Mouse (Mus musculus) splenic B cell, adult 2 months (primary cell): ENCODE results near the gene Qrsl1.
A peak's percentile ranks its signal among the peaks of the same experiment; 100 is the strongest.

ENCODE experiments used
- DNase-seq: peaks from one replicate; pipeline ENCODE4 v3.0.0-alpha.2; 2011; ENCODE audit warnings: low read depth, low spot score
- H3K27me3 ChIP-seq: 2 replicates; pipeline ENCODE4 v1.6.1; 2012; ENCODE audit warnings: mild to moderate bottlenecking, low read length, moderate library complexity, mixed read lengths; ENCODE audit not compliant: control insufficient read depth, poor library complexity, insufficient read depth, severe bottlenecking
- H3K36me3 ChIP-seq: 2 replicates; pipeline ENCODE4 v1.6.1; 2012; ENCODE audit warnings: mild to moderate bottlenecking, low read length, moderate library complexity, mixed read lengths; ENCODE audit not compliant: control insufficient read depth, poor library complexity, insufficient read depth, severe bottlenecking

Qrsl1 gene

DNA sequence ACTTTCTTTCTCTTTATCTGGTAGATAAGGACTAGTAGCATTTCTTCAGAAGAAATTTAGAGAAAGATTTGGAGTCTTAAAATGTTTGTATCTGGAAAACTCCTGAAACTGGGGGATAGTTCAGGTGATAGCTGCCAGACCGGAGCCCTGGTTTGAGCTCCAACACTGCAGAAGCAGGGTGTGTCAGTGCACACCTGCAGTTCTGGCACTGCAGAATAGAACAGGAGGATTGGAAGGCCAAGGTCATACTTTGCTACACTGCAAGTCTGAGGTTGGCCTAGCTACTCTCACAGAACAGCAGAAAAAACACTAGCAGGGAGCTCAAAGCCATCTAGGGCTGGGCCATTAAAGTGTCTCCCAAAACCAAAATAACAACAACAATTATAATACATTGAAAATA, 3.0 kb upstream of the Qrsl1 start:
- DNase-seq: no peak
- no peaks in the 10 kb centered on the region for H3K36me3 ChIP-seq
- H3K27me3 ChIP-seq: no peaks in the 10 kb centered on the region

DNA sequence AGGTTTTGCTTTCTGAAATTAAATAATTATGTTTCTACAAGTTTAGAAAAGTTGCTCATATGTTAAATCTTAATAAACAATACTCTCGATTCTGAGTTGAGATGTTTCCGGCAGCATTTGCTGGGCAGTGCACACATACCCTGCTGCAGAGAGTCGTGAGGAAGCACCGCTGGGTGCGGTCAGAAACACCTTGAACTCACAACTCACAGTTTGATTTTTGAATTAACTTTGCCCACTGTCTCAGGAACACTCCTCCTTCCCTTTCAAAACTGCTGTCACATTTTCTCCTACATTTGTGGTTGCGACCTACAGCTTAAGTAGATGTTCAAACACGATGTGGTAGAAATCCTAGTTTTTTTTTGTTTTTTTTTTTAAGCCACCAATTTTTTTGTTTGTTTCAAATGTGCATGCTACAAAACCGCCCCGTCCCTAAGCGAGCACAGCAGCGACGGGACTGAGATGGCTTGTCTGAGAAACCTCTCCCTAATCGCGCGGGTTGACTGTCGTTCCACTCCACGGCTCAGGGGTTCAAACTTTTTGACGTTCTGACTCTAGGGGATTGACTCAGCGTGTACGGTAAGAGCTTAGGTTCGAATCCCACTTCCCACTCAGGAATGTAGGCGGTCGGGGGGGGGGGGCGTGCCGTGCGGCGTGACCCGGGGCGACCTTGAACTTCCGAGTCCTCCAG, 518 bp downstream of the Qrsl1 start:
- Histone ChIP-seq H3K27me3 (no peaks in the 10 kb centered on the region), H3K36me3 (no peaks in the 10 kb centered on the region)
- DNase-seq: peak; percentile 27

- peak; percentile 40 for DNase-seq
- Histone ChIP-seq H3K36me3 (peaks cover under 1% of the 10 kb centered on the region; the same call in 1 of the 2 replicates), H3K27me3 (no peaks in the 10 kb centered on the region)
These were observed 3.3 kb downstream of the Qrsl1 start for GRCm38 (mm10) chr10:43898276-43898675.

DNA sequence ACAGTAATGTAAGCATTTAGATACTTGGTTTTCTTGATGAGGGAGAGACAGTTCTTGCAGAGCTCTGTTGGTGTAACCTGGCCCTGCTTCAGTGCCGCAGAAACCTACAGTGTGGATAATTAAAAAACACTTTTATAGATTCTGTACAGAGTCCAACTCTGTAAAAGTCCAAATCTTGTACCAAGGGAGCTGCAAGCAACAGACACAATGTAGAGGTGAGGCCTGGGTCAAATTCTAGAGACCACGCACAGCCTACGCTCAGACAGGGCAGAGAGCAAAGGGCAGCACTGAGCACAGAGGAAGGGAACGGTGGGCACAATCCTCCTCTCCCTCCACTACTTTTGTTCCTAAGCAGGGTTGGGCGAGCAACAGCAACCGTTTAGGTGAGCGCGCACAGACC, 5.5 kb downstream of the Qrsl1 start:
- no peaks in the 10 kb centered on the region for H3K27me3 ChIP-seq
- DNase-seq: no peak

GRCm38 (mm10) chr10:43892971-43893370, 8.6 kb downstream of the Qrsl1 start:
- DNase-seq: no peak
- H3K27me3 ChIP-seq: no peaks in the 10 kb centered on the region
- peaks cover 10% of the 10 kb centered on the region for H3K36me3 ChIP-seq

More for the DNA sequence above, 5.5 kb downstream of the Qrsl1 start:
- H3K36me3 ChIP-seq: peaks cover 3% of the 10 kb centered on the region; the same call in 1 of the 2 replicates

- H3K27me3 ChIP-seq: no peaks in the 10 kb centered on the region
- no peak for DNase-seq
- H3K36me3 ChIP-seq: peaks cover 27% of the 10 kb centered on the region
These were observed 12.6 kb downstream of the Qrsl1 start for GRCm38 (mm10) chr10:43888976-43889375.

GRCm38 (mm10) chr10:43887676-43888075, 13.9 kb downstream of the Qrsl1 start:
- Histone ChIP-seq H3K27me3 (no peaks in the 10 kb centered on the region), H3K36me3 (peaks cover 24% of the 10 kb centered on the region)
- DNase-seq: no peak

DNA sequence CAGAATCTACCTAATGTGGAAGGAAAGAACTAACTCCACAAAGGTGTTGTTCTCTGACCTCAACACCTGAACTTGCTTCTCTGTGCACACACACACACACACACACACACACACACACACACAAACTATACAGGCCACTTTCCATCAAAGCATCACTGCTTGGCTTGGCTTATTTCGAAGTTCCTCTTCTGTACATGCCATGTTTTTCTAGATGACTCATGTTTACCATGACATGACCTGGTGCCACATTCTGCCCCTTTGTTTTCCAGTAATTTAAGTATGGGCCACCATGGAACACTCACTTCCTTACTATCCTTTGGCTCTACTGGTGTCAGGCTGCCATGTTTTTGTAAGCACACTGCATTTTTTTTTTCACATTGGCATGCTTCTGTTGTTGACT, 30.1 kb downstream of the Qrsl1 start:
- peak; percentile 59 for DNase-seq
- H3K27me3 ChIP-seq: no peaks in the 10 kb centered on the region
- peaks cover 2% of the 10 kb centered on the region; the same call in 1 of the 2 replicates for H3K36me3 ChIP-seq

GRCm38 (mm10) chr10:43870752-43871151, 30.8 kb downstream of the Qrsl1 start:
- Histone ChIP-seq H3K27me3 (no peaks in the 10 kb centered on the region), H3K36me3 (peaks cover 2% of the 10 kb centered on the region; the same call in 1 of the 2 replicates)
- peak; percentile 67 for DNase-seq

GRCm38 (mm10) chr10:43856351-43856750, 45.2 kb downstream of the Qrsl1 start:
- Histone ChIP-seq H3K36me3 (no peaks in the 10 kb centered on the region), H3K27me3 (no peaks in the 10 kb centered on the region)
- DNase-seq: no peak

GRCm38 (mm10) chr10:43855916-43856315, 45.6 kb downstream of the Qrsl1 start:
- H3K36me3 ChIP-seq: no peaks in the 10 kb centered on the region
- DNase-seq: no peak
- H3K27me3 ChIP-seq: no peaks in the 10 kb centered on the region

- no peak for DNase-seq
- H3K27me3 ChIP-seq: no peaks in the 10 kb centered on the region
- H3K36me3 ChIP-seq: no peaks in the 10 kb centered on the region
These were observed 49.6 kb downstream of the Qrsl1 start for GRCm38 (mm10) chr10:43851898-43852297.

DNA sequence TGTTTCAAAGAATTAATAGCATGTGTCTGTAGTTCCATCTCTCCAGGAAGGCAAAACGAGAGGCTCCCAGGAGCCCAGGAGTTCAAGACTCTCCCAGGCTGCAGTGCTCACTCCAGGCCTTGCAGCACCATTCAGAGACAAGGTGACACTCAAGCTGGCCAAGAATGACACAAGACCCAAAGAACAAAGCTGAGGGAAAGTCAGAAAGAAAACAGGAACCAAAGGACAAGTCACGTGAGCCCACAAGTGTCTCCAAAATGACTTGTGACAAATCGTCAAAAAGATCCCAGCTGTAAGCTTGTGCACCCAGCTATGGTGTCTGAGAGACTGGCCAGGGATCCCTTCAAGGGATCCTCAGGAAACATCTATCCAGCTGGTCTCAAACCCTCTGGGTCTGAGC, 52.1 kb downstream of the Qrsl1 start:
- Histone ChIP-seq H3K36me3 (no peaks in the 10 kb centered on the region), H3K27me3 (no peaks in the 10 kb centered on the region)
- DNase-seq: no peak

- DNase-seq: no peak
- no peaks in the 10 kb centered on the region for H3K36me3 ChIP-seq
- no peaks in the 10 kb centered on the region for H3K27me3 ChIP-seq
These were observed 55.4 kb downstream of the Qrsl1 start for GRCm38 (mm10) chr10:43846141-43846622.

GRCm38 (mm10) chr10:43845442-43845841, 56.1 kb downstream of the Qrsl1 start:
- DNase-seq: no peak
- Histone ChIP-seq H3K27me3 (no peaks in the 10 kb centered on the region), H3K36me3 (no peaks in the 10 kb centered on the region)

DNA sequence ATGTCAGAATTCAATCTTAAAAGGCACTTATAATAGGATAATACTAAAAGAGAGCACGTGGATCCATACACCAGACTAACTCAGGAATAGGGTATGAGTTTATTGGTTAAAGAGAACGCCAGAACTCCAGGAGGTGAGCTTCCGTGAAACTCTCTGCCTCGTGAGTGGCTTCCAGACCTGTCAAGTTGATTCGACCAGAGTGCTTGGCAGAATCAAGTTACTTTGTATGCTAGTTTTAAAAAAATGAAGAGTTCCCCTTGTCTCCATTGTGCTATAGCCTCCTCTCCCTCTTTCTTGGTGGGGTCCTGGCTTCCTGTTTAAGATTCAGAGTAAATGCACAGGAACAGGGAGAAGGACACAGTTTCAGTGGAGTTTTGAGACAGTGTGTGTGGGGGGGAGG, 60.1 kb downstream of the Qrsl1 start:
- no peaks in the 10 kb centered on the region for H3K27me3 ChIP-seq
- DNase-seq: no peak
- H3K36me3 ChIP-seq: no peaks in the 10 kb centered on the region
